Mouse (Mus musculus) cerebellum, adult 2 months (tissue): ENCODE measurements at regions not wholly inside any gene's neighbourhood (a gene's known extent, or its start where the extent isn't known, plus 50 kb on each side); places are given as distances from the start of the nearest gene placed in this dataset.

Experiments
- CTCF ChIP-seq: fragments of 200-500 bp; IDR thresholded peaks from 2 replicates; pipeline ENCODE4 v1.5.1; 2011; ENCODE audit warnings: low read depth, mild to moderate bottlenecking, control low read depth, low read length, moderate library complexity, borderline replicate concordance; ENCODE audit not compliant: insufficient read depth
- POLR2A ChIP-seq: fragments of 200-500 bp; IDR thresholded peaks from 2 replicates; pipeline ENCODE4 v1.6.1; 2011; ENCODE audit warnings: low read length, control low read depth, borderline replicate concordance; ENCODE audit not compliant: insufficient read depth

- TF ChIP-seq CTCF (no peak), POLR2A (no peak)
Observed at GRCm38 (mm10) chr14:99366996-99367555, 68.6 kb downstream of the Klf5 start.
